Mouse (Mus musculus) MN1 (cell line): ENCODE measurements around the gene Ess2.
A peak's percentile ranks its signal among the peaks of the same experiment; 100 is the strongest.
"Not testable (repeated sequence)": the region's sequence is repeated elsewhere in the genome, so short reads cannot be mapped to it uniquely, and the experiment has no call there.

Experiments
- DNase-seq: peaks from one replicate; pipeline ENCODE4 v3.0.0-alpha.2; 2016; ENCODE audit warnings: low spot score

Gene Ess2

DNA sequence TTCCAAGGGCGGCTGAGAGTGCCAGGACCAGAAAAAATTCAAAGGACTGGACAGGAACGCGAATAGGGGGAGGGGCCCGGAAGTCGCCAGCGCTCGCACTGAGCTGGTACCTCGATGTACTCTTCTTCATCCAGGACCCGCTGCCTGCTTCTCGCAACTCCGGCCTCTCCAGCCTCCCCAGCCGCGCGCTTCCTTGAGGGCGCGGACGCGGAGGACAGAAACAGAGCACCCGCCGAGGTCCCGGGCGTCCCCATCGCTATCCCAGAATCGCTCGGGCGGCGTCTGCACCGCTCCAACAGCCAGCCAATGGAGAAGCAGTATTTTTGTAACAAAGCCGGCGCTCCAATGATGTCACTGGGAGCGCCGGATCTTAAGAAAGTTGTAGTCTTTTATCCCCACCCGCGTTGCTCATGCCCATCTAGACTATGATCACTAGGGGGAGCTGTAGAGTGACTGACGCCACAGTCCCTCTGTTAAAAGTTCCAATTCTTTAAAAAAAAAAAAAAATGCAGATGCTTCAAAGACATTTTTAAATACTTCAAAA, at the start of gene Ess2:
TSS of gene Ess2 (minus strand) at position 297 of the 544 bp plus-strand sequence.
- peak; percentile 96 for DNase-seq

DNA sequence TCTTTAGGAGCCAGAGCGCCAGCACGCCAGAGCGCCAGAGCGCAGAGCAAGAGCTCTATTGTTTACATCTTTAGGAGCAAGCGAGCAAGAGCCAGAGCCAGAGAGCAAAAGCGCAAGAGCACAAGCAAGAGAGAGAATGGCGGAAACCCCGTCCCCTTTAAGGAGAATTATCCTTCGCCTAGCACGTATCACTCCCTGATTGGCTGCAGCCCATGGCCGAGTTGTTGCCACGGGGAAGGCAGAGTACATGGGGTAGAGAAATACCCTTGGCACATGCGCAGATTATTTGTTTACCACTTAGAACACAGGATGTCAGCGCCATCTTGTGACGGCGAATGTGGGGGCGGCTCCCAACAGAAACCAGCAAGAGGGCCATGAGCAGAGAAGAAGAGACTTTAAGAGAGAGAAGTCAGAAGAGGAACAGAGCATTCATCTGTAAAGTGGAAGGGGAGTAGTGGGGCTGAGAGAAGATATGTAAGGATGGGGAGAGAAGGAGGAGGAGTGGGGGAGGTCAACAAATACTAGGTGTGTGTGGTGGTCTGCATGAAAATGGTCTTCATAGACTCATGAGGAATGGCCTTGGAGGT, 45.0 kb upstream of the Ess2 start:
- DNase-seq = not testable (repeated sequence)

DNA sequence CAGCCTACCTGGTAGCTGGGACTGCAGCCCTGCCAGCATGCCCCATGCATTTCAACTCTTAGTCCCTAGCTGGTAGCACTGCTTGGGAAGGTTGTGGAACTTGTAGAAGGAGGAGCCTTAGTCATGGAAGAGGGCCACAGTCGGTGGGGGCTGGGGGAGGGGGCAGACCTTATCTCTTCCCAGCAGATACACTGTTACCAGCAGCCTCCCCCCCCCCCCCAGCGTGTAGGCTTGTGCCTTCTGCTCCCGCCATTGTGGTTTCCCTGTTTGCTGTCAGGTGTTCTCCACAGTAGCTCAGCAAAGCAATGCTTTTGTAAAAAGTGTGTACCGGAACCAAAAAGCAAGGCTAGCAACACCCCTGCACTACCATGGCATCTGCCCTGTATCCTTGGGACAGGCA, 40.5 kb upstream of the Ess2 start:
- no peak for DNase-seq

DNA sequence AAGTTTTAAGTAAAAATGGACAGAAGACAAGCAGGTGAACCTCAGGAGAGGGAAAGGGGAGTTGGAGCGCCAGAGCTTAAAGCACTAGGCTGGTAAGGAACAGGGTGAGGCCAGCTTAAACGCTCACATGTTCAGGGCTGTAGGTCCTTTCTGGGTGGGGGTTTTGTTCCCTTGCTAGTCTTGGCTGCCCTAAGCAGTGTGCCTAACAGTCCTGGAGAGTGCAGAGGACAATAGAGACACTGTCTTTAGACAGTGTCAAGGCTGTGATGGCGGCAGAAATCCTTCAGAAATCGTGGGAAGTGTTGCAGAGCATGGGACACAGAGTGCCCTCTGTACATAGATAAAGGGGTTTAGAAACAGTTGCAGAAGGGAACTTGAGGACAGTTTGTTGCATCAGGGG, 38.9 kb upstream of the Ess2 start:
- DNase-seq = no peak

- peak; percentile 34 for DNase-seq
Measured at GRCm38 (mm10) chr16:17949421-17949877, 38.3 kb upstream of the Ess2 start.

- DNase-seq = no peak
Measured at GRCm38 (mm10) chr16:17945081-17945831, 34.1 kb upstream of the Ess2 start.

DNA sequence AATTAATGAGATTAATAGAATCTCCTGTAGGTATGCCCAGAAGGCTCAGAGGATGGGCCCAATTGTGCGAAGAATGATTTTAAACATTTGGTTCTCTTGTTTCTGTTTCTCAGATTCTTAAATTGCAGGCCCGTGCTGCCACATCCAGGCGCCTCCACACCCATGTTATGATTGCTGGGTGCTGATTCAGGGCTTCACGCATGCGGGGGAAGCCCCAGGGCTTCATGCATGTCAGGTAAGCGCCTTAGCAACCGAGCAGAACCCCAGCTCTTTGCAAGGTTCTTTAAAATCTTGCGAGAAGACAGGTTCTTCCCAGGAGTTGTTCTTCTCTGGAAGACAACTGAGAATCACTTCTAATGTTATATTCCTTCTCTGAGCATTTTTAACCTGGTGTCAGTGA, 32.3 kb upstream of the Ess2 start:
- DNase-seq = no peak

- peak; percentile 23 for DNase-seq
Measured at GRCm38 (mm10) chr16:17939255-17939751, 28.2 kb upstream of the Ess2 start.

DNA sequence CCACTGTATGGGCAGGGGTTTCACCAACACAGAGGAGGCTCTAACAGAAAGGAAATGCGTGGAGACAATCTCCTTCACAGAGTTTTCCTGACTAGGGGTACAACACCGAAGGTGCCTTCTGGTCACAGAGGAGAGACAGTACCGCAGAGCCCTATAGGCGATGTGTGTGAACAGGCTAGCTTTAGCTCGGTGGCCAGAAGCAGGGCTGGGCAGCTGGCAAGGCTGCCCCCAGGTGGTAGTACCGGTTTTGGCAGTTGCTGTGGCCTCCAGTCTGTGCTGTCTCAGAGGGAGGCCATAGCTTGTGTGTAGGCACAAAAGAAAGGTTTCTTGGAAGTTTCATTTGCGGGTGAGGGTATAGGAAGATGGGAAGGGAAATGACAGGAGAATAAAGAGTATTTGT, 27.7 kb upstream of the Ess2 start:
- DNase-seq = peak; percentile 86

GRCm38 (mm10) chr16:17938187-17938586, 27.0 kb upstream of the Ess2 start:
- no peak for DNase-seq

DNA sequence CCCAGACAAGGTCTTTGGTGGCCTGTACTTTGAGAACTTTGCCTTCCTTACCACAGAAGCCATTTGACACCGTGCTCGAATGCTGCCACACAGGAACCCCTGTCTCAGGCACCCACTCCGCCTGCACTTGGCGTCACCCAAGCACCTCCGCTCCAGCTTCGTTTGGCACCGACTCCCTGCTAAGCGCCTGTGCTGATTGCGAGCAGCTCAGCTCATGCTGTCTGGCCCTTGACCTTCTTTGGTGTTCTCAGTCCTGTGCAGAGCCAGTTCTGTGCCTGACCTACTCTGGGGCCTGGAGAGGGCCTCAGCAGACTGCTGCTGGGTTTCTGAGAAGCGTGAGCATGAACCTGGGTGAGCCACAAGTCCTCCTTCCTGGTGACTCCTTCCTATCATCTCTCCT, 25.6 kb upstream of the Ess2 start:
- no peak for DNase-seq

- DNase-seq = no peak
Measured at GRCm38 (mm10) chr16:17934445-17934910, 23.3 kb upstream of the Ess2 start.

- no peak for DNase-seq
Measured at GRCm38 (mm10) chr16:17933594-17934444, 22.7 kb upstream of the Ess2 start.

DNA sequence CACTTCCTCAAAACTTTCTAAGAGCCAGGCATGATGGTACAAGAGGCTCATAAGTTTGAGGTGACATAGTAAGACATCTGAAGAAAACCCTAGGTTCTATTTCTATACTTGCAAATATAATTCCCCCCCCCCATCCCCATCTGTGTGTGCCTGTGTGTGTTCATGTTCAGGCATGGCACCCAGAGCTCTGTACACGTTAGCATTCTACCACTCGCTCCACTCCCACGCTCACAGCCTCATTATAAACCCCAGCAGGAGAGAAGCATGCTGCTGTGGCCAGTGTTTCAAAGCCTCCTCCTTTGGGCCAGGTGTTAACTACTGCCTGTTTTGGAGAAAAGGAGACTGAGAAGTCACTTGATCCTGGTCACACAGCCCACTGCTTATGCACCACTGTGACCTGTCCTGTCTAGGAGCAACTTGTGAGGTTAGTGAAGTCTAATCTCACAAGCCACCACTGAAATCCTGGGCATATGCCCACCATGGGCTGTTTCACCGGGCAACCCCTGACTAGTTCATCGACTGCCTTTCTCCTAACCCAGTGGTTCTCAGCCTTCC, 20.8 kb upstream of the Ess2 start:
- DNase-seq = no peak

GRCm38 (mm10) chr16:17929631-17930030, 18.5 kb upstream of the Ess2 start:
- no peak for DNase-seq

DNA sequence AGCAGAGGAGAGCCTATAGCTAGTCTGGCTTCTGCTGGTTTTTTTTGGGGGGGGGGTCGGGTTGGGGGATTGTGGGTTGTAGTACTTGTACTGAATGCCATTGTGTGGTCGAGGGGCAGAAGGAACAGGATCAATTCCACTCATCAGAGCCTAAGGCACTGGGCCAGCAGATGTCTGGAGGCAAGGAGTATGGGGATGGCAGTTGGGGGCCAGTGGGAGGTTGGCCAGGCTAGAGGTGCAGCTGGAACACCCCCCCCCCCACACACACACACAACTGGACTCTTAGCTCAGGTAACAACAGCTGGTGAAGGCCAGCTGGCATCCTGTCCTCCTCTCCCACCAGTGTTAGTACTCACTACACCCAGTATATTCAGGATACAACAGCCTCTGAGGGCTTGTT, 18.1 kb upstream of the Ess2 start:
- no peak for DNase-seq

GRCm38 (mm10) chr16:17928627-17929104, 17.5 kb upstream of the Ess2 start:
- DNase-seq = peak; percentile 94

DNA sequence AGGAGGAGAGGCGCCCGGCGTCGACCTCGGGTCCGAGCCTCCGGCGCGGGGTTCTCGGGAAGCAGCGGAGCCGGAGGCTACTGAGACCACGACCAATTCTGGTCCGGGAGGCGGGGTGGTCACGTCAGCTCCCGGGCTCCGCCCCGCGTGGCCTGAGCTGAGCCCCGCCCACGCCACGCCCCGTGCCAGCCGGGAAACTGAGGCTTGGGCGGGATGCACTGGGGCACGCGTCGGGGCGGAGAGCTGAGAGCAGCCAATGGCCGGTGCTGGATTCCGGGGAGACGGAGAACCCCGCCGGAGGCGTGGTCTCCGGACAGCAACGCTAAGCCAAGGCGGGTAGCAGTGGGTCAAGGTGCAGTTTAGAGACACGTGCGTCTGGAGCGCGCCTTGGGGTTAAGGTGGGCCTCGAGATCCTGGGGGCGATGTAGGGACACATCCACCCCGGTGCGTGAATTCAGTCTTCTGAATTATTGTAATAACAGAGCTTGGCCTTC, 17.0 kb upstream of the Ess2 start, which contains the start of gene Slc25a1:
TSS of gene Slc25a1 (minus strand) at position 133 of the 494 bp plus-strand sequence.
- peak; percentile 77 for DNase-seq

GRCm38 (mm10) chr16:17927351-17928082, 16.4 kb upstream of the Ess2 start:
- DNase-seq = peak; percentile 39

DNA sequence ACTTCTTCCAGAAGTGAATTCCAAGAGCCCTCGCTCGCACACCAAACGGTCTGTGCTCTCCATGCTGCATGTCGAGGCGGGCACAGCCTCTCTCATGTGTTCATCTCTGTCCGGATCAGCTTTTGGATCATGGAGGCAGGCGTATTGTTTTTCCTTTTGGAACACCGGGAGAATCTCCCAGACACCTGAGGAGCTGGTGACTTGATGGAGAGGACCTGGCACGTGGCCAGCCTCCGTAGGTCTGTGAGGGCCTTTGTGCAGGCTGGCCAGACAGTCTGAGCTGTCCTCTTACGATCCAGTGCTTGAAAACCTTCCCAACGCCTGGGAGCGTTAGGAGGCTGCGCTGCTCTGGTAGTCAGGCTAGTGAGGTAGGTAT, 11.0 kb upstream of the Ess2 start:
- peak; percentile 55 for DNase-seq
